Mouse (Mus musculus) kidney, postnatal 14 days (tissue): ENCODE data around the gene Ppp1r14a.

Experiments
- DNase-seq: peaks from one replicate; pipeline ENCODE4 v3.0.0; 2022; ENCODE audit warnings: mixed read lengths

Ppp1r14a gene

DNA sequence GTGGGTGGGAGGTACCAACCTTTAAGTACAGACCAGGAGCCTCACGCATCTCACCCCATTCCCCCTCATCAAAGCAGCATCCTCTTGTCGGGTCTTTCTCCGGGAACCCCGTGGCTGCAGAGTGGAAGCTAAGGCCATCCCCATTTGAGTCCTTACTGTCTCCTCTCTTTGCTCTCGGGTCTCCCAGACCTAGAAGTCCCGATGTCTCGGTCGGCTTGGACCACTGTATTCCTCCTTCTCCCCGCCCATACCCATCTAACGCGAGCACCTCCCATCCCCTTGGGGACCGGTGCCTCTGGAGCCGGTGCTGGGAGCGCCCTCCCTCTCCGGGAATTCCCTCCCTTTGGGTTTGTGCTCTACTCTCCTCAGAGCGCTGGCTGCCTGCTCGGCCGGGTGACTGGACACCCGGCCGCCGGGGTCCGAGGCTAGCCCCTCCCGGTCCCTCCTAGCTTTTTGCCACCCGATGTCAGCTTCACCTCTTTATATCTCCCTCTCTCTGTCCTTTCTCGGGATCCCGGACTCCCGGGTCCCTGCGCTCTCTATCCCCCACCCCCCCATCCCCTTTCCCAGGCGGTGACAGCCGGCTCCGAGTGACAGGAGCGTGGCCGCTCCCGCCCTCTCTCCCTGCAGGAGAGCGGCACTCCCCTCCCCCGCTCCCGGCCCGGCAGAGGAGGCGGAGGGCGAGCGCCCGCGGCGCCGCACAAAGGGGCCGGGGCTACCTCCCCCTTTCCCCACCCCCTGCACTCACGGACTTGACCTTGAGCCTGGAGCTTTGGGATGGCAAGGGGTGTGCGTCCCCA is 15.6 kb downstream of the Ppp1r14a start:
- no peak for DNase-seq

- no peak for DNase-seq
These were observed 16.3 kb downstream of the Ppp1r14a start for GRCm38 (mm10) chr7:29305263-29305988.

DNA sequence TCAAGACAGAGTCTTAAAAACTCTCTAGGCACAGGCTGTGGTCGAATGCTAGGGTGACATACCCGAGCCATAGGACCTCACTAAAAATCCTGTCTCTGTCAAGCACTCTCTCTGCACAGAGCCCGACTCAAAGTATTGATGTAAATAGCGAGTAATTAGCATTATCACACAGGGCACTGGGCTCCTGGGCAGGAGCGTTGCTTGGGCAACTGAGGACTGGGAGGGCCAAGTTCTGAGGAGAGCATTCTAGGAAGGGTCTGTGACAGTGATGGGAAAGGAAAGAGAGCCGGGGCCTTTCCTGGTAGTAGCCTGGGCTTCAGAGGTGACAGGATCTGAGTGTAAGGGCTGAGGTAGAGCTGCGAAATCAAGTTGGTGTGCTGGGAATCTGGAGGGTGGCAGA is 17.0 kb downstream of the Ppp1r14a start:
- no peak for DNase-seq

DNA sequence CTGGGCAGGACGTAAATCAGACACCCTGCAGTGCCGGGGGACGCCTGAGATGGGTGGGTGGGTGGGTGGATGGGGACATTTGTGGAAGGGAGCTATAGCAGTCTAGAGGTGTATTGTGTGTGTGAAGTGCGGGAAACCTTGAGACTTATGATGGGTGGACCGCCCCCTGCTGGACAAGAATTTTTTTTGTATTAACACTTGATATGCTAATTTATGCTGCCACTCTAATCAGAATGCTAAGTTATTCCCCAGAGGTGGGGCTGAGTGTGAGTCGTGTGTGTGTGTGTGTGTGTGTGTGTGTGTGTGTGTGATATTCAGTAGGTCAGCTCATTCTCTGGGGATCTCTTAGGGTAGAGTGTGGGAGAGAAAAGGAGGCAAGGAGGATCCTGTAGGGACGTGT is 17.5 kb downstream of the Ppp1r14a start:
- DNase-seq, result peak; percentile 37

DNA sequence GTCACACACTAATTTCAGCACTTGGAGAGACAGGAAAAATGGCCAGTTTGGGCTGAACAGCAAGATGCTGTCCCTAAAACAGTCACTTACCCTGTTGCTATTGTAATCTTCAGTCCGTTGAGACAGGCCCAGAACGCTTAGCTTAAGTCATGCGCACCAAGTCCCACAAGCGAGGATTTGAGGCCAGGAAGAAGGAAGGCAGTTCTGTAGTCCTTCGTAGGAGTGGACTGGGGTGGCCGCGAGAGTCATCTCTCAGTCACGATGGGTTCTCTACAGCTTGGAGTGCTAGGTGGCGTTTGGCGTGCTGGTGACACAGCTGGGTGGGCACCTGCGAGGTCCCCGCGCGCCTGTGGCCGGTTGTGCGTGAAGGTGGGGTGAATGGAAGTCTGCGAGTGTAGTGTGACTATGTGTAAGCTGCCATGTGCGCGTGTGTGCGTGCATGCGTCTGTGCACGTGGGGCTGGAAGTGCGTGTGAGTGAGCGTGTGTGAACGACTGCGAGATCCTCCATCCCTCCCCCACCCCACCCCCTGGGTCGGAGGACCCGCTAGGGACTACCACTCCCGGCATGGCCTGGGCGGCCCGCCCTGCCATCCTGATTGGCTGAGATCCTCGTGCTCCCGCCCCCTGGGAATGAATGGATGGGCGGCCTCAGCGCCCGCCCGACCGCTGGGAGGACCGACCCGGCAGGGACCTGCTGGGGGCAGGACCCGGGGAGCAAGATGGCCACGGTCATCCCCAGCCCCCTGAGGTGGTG is 18.4 kb downstream of the Ppp1r14a start:
- peak; percentile 93 for DNase-seq

- peak; percentile 41 for DNase-seq
These were observed 20.2 kb downstream of the Ppp1r14a start for GRCm38 (mm10) chr7:29309221-29309721.

GRCm38 (mm10) chr7:29309749-29310148 is 20.6 kb downstream of the Ppp1r14a start:
- DNase-seq, result no peak

DNA sequence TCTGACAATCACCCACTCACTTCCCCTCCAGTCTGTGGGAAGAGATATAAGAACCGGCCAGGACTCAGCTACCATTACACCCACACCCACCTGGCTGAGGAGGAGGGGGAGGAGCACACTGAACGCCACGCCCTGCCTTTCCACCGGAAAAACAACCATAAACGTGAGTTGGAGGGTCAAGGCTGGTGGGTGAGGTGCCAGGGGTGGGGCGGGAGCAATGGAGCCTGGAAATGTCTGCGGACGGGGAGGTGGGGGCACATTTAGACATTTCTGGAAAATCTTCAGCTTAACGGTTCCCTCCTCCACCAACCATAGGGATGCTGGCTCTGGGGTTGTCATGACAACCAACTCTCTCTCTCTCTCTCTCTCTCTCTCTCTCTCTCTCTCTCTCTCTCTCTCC is 23.9 kb downstream of the Ppp1r14a start:
- no peak for DNase-seq

- DNase-seq, result no peak
These were observed 24.6 kb downstream of the Ppp1r14a start for GRCm38 (mm10) chr7:29313572-29314261.

DNA sequence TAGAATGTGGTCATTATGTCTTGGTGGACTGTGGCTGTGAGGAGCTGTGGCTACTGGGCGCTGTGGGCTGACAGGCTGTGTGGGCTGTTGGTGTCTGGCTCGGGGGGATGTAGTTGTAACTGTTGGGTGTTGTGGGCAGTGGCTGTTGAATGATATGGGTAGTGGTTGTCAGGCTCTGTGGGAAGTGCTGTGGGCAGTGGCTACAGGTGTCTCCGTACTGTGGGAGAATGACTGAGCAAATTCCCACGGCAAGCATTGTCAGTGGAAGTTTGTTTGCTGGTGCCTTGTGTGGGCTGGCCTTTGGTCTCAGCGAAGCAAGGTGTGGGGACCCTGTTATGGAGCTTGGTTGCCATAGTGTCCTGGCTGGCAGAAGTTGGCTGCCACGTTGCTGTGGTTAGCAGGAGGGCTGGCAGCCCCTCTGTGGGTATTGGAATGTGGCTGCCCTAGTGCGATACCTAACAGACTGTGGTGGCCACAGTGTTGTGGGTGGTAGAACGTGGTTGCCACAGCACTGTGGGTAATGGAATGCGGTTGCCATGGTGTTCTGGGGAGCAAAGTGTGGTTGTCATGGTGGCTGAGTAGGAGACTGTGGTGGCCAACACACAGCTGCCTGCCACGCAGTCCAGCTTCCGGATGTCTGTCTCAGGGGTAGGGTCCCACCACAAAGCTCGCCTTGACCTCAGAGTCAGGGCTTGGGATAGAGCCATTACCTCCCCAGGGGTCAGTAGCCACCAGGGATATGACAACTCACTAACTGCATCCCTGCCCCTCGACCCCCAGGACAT is 25.9 kb downstream of the Ppp1r14a start:
- no peak for DNase-seq

GRCm38 (mm10) chr7:29316137-29316734 is 27.1 kb downstream of the Ppp1r14a start:
- no peak for DNase-seq

GRCm38 (mm10) chr7:29316976-29317375 is 27.9 kb downstream of the Ppp1r14a start:
- DNase-seq, result no peak

GRCm38 (mm10) chr7:29317558-29317957 is 28.4 kb downstream of the Ppp1r14a start:
- DNase-seq, result no peak

DNA sequence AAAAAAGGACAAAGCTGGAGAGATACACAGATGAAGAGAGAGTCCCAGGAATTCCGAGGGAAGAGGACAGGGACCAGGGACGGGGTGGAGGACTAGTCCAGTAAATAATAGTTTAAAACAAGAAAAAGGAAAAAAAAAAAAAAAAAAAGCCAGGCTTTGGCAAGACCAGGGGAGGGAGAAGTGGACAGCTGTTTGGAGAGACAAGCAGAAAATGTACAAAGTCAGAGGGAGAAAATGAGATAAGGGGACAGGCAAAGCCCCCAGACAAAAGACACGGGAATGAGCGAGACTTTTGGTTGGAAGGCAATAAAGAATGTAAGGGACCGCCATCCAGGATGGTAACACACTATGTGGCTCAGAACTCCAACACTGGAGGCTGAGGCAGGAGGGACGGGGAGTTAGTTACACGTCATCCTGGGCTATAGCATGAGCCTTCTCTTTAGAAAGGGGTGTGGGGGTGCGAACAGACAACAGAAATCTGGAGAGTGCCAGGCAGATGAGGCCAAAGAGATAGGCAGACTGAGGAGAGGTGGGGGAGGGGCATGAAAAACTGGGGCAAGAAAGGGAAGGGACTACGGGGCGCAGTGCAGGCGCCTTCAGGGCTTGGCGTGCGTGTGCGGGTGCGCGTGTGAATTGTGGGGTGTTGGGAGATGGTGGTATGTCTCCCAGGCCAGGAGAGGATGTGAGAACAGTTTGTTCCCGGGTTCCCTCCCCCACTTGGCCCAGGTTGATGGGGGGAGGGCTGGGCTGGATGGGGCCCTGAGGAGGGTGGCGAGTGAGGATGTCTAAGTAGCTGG is 29.2 kb downstream of the Ppp1r14a start:
- DNase-seq, result no peak

DNA sequence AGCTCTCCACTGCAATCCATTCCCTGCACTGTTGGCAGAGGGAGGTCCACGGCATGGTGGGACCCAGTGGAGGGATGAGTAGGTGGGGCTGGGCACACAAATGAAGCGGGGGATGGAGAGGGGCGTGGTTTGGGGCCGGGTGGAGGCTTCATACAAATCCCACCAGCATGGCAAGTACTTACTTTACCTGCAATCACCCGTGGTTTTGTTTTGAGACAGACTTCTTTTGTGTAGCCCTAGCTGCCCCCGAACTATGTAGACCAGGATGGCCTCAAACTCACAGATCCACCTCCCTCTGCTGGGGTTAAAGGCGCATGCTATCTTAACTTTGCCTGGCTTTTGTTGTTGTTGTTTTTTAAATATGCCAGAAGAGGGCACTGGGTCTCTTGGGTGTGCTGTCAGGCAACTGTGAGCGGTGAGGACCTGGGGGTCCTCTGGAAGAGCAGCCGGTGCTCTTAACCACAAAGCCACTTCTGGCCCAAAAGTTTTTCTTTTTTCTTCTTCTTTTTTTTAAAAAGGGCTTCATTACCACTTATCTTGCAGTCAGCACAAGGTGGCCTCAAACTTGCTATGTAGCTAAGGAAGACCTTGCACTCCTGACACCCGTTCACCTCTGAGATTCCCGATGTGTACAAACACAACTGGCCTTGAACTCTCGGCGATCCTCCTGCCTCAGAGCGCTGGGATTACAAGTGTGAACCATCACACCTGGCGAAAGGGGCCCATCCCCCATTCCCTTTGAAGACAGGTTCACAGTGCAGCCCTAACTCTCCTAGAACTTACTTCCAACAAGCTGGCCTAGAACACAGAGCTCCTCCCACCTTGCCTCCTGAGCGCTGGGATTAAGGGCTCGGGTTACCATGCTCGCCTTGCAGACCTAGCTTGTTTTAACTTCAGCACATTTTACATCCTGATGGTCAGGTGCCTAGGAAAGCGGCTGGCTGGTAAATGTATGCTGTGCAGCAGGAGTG is 30.5 kb downstream of the Ppp1r14a start:
- DNase-seq, result no peak

GRCm38 (mm10) chr7:29327087-29327486 is 38.0 kb downstream of the Ppp1r14a start:
- no peak for DNase-seq

GRCm38 (mm10) chr7:29328984-29329383 is 39.9 kb downstream of the Ppp1r14a start:
- DNase-seq, result no peak

DNA sequence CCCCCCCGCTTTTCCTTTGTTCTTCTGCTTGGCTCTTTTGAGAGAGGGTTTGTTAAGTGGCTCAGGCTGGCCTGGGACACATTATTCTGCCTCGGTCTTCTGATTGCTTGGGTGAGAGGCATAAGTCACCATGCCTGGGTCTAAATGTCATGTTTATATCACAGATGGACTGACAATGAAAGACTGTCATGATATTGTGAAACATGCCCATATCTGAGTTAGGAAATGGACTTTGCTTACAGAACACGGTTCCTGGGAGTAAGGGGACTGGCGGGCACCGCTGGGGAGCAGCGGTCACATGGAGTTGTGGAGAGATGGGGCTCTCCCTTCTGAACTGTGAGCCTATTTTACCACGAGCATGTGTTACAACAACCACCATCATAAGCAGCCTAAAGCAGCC is 45.0 kb downstream of the Ppp1r14a start:
- DNase-seq, result no peak

GRCm38 (mm10) chr7:29335276-29335675 is 46.2 kb downstream of the Ppp1r14a start:
- no peak for DNase-seq
